Mouse (Mus musculus) liver, adult 2 months (tissue): ENCODE measurements around the gene Mn1. TPM values are rescaled to one million over a fixed set of nuclear protein-coding genes. Genes with fewer than 3 reads are reported as not detected.

ENCODE experiments used
- DNase-seq: peaks from one replicate; pipeline ENCODE4 v3.0.0-alpha.2; 2011; ENCODE audit warnings: low read depth, low spot score; ENCODE audit errors: extremely low read depth
- H3K27ac ChIP-seq: fragments of 200-500 bp; replicated peaks from 2 replicates; pipeline ENCODE4 v1.5.1; 2012; ENCODE audit warnings: low read depth, mild to moderate bottlenecking, control low read depth, inconsistent platforms, low read length; ENCODE audit not compliant: insufficient read depth
- H3K27me3 ChIP-seq: fragments of 200-500 bp; 2 replicates; pipeline ENCODE4 v1.6.1; 2012; ENCODE audit warnings: mild to moderate bottlenecking, moderate library complexity, low read length, inconsistent platforms; ENCODE audit not compliant: control insufficient read depth, insufficient read depth
- H3K36me3 ChIP-seq: fragments of 200-500 bp; 2 replicates; pipeline ENCODE4 v1.6.1; 2012; ENCODE audit warnings: low read length, inconsistent platforms; ENCODE audit not compliant: control insufficient read depth, insufficient read depth
- H3K4me1 ChIP-seq: fragments of 200-500 bp; 2 replicates; pipeline ENCODE4 v1.6.1; 2011; ENCODE audit warnings: low read length; ENCODE audit not compliant: control insufficient read depth, insufficient read depth
- H3K4me3 ChIP-seq: fragments of 200-500 bp; 2 replicates; pipeline ENCODE4 v1.5.1; 2011; ENCODE audit warnings: low read depth, mild to moderate bottlenecking, control low read depth, low read length, moderate library complexity; ENCODE audit not compliant: insufficient read depth
- H3K79me2 ChIP-seq: fragments of 200-500 bp; 2 replicates; pipeline ENCODE4 v1.6.1; 2012; ENCODE audit warnings: inconsistent platforms, mild to moderate bottlenecking, low read length, moderate library complexity; ENCODE audit not compliant: control insufficient read depth, insufficient read depth
- H3K9ac ChIP-seq: fragments of 200-500 bp; 2 replicates; pipeline ENCODE4 v1.6.1; 2012; ENCODE audit warnings: low read depth, mild to moderate bottlenecking, control low read depth, inconsistent platforms, low read length
- CTCF ChIP-seq: fragments of 200-500 bp; IDR thresholded peaks from 2 replicates; pipeline ENCODE4 v1.5.1; 2011; ENCODE audit warnings: low read depth, low read length, control low read depth
- POLR2A ChIP-seq: fragments of 200-500 bp; IDR thresholded peaks from 2 replicates; pipeline ENCODE4 v1.6.1; 2011; ENCODE audit warnings: low read length, control low read depth; ENCODE audit not compliant: insufficient read depth; ENCODE audit errors: extremely low read depth
- WGBS: fragments of 180-500 bp; shearing (Covaris S2); methylation state at CpG from one replicate; pipeline ENCODE4 v1.1.7; 2018; 5-methylcytosine and 5-hydroxymethylcytosine counted together
- polyA plus RNA-seq: library from polyadenylated mRNA; depleted of rRNA; stranded (reverse); fragments of >200 nt; gene quantifications from 2 replicates; pipeline ENCODE4 v1.2.3, GENCODE M21; 2012
- total RNA-seq: library from RNA; depleted of rRNA; stranded (reverse); fragments of >200 nt; gene quantifications from 2 replicates; pipeline ENCODE4 v1.2.3, GENCODE M21; 2014

Gene Mn1
- total and polyA plus RNA-seq, 2 experiments = 3.4 to 7.3 TPM

DNA sequence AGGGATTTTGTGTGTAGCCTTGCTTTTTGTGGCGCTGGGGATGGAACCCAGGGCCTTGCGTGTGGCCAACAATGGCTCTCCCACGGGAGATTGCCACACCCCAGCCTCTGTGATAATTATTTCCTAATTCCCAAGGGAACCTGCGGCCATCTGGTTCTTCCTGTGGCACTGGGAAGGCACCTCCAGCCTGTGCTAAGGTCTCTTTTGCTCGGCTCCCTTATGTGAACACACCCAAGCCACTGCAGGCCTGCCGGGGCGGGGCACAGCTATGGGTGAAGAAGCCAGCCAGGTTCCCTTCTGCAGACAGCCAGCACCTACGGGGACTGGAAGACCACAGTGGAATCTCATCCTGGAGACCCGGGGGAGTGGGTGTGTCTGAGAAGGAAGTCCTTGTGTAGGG is 49.3 kb downstream of the Mn1 start:
- H3K27ac ChIP-seq = no peak overlapping the region
- TF ChIP-seq CTCF = no peak
- TF ChIP-seq POLR2A = no peak
- no peaks in the 10 kb centered on the region for H3K79me2 ChIP-seq
- no peak overlapping the region for H3K9ac ChIP-seq
- no peaks in the 10 kb centered on the region for H3K36me3 ChIP-seq
- H3K4me3 ChIP-seq = no peak overlapping the region
- H3K27me3 ChIP-seq = no peaks in the 10 kb centered on the region
- no peak for DNase-seq
- peaks cover 29% of the 10 kb centered on the region for H3K4me1 ChIP-seq
- WGBS = 80% methylated on average over 9 of the region's 9 CpGs

- no peak overlapping the region for H3K4me3 ChIP-seq
- H3K79me2 ChIP-seq = no peaks in the 10 kb centered on the region
- H3K4me1 ChIP-seq = peaks cover 41% of the 10 kb centered on the region
- 42% methylated on average over 5 of the region's 5 CpGs for WGBS
- H3K9ac ChIP-seq = no peak overlapping the region
- no peaks in the 10 kb centered on the region for H3K27me3 ChIP-seq
- no peak for DNase-seq
- H3K27ac ChIP-seq = no peak overlapping the region
- no peak for TF ChIP-seq CTCF
- TF ChIP-seq POLR2A = no peak
- H3K36me3 ChIP-seq = no peaks in the 10 kb centered on the region
These were observed 50.5 kb downstream of the Mn1 start for GRCm38 (mm10) chr5:111467699-111468098.

DNA sequence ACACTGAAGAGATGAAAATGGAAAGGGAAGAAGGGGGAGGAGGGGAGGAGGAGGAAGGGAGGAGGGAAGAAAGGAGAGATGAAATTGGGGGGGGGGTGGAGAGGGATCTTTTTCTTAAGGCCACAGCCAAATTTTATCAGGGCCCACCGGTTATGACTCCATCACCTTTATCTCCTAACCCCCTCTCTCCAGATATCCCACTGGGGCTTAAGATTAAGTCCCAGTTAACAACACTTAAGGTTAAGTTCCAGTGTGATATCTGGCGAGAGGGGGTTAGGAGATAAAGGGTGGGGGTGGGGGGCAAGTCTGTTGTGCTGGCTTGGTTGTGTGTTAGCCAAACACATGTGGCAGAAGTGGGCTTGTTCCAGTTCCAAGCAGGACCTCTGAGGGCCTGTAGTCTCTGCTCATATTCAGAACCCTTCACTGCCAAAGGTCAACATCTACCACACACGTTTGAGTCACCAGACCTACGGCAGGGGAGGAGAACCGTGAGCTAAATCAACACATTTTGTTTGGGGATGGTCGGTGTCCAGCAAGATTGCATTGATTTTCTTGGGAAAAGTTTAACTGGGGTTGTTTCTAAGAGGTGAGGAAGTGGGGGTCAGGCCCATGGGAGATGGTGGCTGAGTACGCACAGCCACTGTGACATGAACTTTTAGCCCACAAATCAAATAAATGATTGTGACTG is 52.2 kb downstream of the Mn1 start:
- no peaks in the 10 kb centered on the region for H3K36me3 ChIP-seq
- no peak overlapping the region; the same call in 1 of the 2 replicates for H3K9ac ChIP-seq
- 22% methylated on average over 7 of the region's 7 CpGs for WGBS
- TF ChIP-seq CTCF (no peak), POLR2A (no peak)
- H3K27ac ChIP-seq = peak overlapping the region; percentile 82
- peaks cover 47% of the 10 kb centered on the region for H3K4me1 ChIP-seq
- peak; percentile 99 for DNase-seq
- H3K79me2 ChIP-seq = no peaks in the 10 kb centered on the region
- no peak overlapping the region for H3K4me3 ChIP-seq
- H3K27me3 ChIP-seq = no peaks in the 10 kb centered on the region

- 29% methylated on average over 4 of the region's 4 CpGs for WGBS
- Histone ChIP-seq H3K9ac (0 out of 2 replicates have a peak overlapping the region, but pooled peaks have one; percentile 16), H3K36me3 (no peaks in the 10 kb centered on the region), H3K79me2 (no peaks in the 10 kb centered on the region), H3K27ac (peak overlapping the region; percentile 89), H3K4me1 (peaks cover 45% of the 10 kb centered on the region), H3K27me3 (no peaks in the 10 kb centered on the region), H3K4me3 (no peak overlapping the region)
- TF ChIP-seq POLR2A (no peak), CTCF (no peak)
- peak; percentile 83 for DNase-seq
These were observed 53.7 kb downstream of the Mn1 start for GRCm38 (mm10) chr5:111470875-111471274.

DNA sequence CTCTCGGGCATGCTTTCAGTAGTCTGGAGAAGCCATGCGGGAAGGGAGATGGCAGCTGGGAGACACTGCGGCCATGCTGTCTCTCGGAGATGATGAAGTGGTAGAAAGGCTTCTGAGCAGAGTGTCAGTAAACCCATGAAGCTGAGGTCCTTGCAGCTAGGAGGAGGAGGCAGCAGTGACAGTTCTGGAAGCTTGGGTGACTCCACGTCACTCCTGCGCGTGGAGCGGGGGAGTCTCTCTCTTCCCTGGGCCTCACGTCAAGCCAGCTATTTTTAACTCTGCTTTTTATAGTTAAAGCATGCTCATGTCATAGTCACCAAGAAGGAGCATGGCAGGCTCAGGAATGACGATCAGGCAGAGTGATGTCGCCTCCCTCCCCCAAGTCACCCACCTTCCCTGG is 56.3 kb downstream of the Mn1 start:
- H3K9ac ChIP-seq = no peak overlapping the region
- H3K27me3 ChIP-seq = no peaks in the 10 kb centered on the region
- 83% methylated on average over 11 of the region's 11 CpGs for whole genome bisulfite sequencing

DNA sequence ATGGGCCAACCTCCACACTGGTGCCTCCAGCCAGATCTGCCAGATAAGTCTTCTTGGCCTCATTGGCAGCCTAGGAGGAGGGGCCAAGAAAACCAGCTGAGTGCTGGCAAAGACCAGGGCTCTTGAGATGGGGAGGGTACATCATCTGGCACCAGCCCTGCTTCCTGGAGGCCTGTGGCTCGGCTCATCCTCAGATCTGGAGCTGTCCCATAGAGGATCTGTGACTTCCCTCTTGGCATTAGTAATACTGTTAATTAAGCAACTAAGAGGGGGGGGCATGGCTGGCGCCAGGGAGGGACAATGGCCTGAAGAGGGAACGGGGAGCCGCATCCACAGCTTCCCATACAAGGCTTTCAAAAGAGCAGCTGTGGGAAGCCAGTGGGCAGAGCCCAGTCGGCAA is 58.6 kb downstream of the Mn1 start:
- Histone ChIP-seq H3K36me3 (no peaks in the 10 kb centered on the region), H3K27me3 (no peaks in the 10 kb centered on the region), H3K27ac (no peak overlapping the region; the same call in 1 of the 2 replicates), H3K4me3 (no peak overlapping the region), H3K9ac (no peak overlapping the region), H3K79me2 (no peaks in the 10 kb centered on the region), H3K4me1 (peaks cover 29% of the 10 kb centered on the region)
- TF ChIP-seq CTCF = no peak
- no peak for TF ChIP-seq POLR2A
- no peak for DNase-seq
- WGBS = 66% methylated on average over 5 of the region's 5 CpGs

More for the DNA sequence above, 56.3 kb downstream of the Mn1 start:
- peaks cover 40% of the 10 kb centered on the region for H3K4me1 ChIP-seq
- H3K27ac ChIP-seq = no peak overlapping the region
- DNase-seq = no peak
- H3K36me3 ChIP-seq = no peaks in the 10 kb centered on the region
- no peak for TF ChIP-seq POLR2A
- no peak for TF ChIP-seq CTCF
- no peaks in the 10 kb centered on the region for H3K79me2 ChIP-seq
- H3K4me3 ChIP-seq = no peak overlapping the region
